Mouse (Mus musculus) embryonic facial prominence, embryonic 14.5 days (tissue): ENCODE results near the gene Ephb3. TPM values are rescaled to one million over a fixed set of nuclear protein-coding genes. Genes with fewer than 3 reads are reported as not detected.

Source experiments
- ATAC-seq: fragments of 200-750 bp; cut with Nextera tagmentation; 2 replicates; pipeline ENCODE4 v1.8.0; 2017; ENCODE audit warnings: low read depth, moderate number of reproducible peaks, moderate TSS enrichment
- DNase-seq: peaks from one replicate; pipeline ENCODE4 v3.0.0-alpha.2; 2015; ENCODE audit warnings: low spot score
- H3K27ac ChIP-seq: fragments of 300-500 bp; sonication (generic); replicated peaks from 2 replicates; pipeline ENCODE4 v1.5.1; 2014; ENCODE audit warnings: low read depth, mild to moderate bottlenecking, low read length, moderate library complexity
- H3K27me3 ChIP-seq: fragments of 300-500 bp; sonication (generic); replicated peaks from 2 replicates; pipeline ENCODE4 v1.6.1; 2014; ENCODE audit warnings: low read length; ENCODE audit not compliant: control insufficient read depth, insufficient read depth
- H3K36me3 ChIP-seq: fragments of 300-500 bp; sonication (generic); 2 replicates; pipeline ENCODE4 v1.6.1; 2014; ENCODE audit warnings: low read length, mixed read lengths; ENCODE audit not compliant: control insufficient read depth, insufficient read depth
- H3K4me1 ChIP-seq: fragments of 300-500 bp; sonication (generic); 2 replicates; pipeline ENCODE4 v1.6.1; 2014; ENCODE audit warnings: antibody characterized with exemption, low read length; ENCODE audit not compliant: control insufficient read depth, insufficient read depth
- H3K4me2 ChIP-seq: fragments of 300-500 bp; sonication (generic); 2 replicates; pipeline ENCODE4 v1.6.1; 2014; ENCODE audit warnings: low read depth, mild to moderate bottlenecking, low read length, moderate library complexity, mixed read lengths
- H3K4me3 ChIP-seq: fragments of 300-500 bp; sonication (generic); 2 replicates; pipeline ENCODE4 v1.5.1; 2014; ENCODE audit warnings: low read depth, mild to moderate bottlenecking, low read length
- H3K9ac ChIP-seq: fragments of 300-500 bp; sonication (generic); 2 replicates; pipeline ENCODE4 v1.6.1; 2014; ENCODE audit warnings: low read depth, mild to moderate bottlenecking, low read length, moderate library complexity, mixed read lengths
- H3K9me3 ChIP-seq: fragments of 300-500 bp; sonication (generic); 2 replicates; pipeline ENCODE4 v1.6.1; 2016; ENCODE audit warnings: low read length; ENCODE audit not compliant: control insufficient read depth
- WGBS: fragments of 180-500 bp; shearing (Covaris S2); extraction: QIAGEN DNeasy Blood & Tissue Kit; methylation state at CpG from one replicate; pipeline ENCODE4 v1.1.7; 2014; 5-methylcytosine and 5-hydroxymethylcytosine counted together
- polyA plus RNA-seq: library from polyadenylated mRNA; unstranded; fragments of >200 nt; fragmentation: Nextera tagmentation; extraction: Ambion mirVana; gene quantifications from 2 replicates; pipeline ENCODE4 v1.2.1, GENCODE M21; 2014

The Ephb3 gene
- polyA plus RNA-seq, 1 experiment from 2014 or later: 28.4 TPM

- no peaks in the 10 kb centered on the region for H3K36me3 ChIP-seq
- H3K27ac ChIP-seq: no peak overlapping the region
- H3K27me3 ChIP-seq: no peaks in the 10 kb centered on the region
- H3K9ac ChIP-seq: no peak overlapping the region
- H3K4me1 ChIP-seq: no peaks in the 10 kb centered on the region
- H3K9me3 ChIP-seq: no peaks in the 10 kb centered on the region
- H3K4me3 ChIP-seq: no peak overlapping the region
- no peak for DNase-seq
- WGBS: 73% methylated on average over 7 of the region's 7 CpGs
- no peak for ATAC-seq
- H3K4me2 ChIP-seq: no peak overlapping the region
Observed at GRCm38 (mm10) chr16:21198006-21198405, 6.5 kb upstream of the Ephb3 start.

GRCm38 (mm10) chr16:21198529-21198928 lies 6.0 kb upstream of the Ephb3 start:
- DNase-seq: peak; percentile 32
- Histone ChIP-seq H3K27ac (no peak overlapping the region), H3K4me2 (no peak overlapping the region), H3K27me3 (no peaks in the 10 kb centered on the region), H3K9me3 (no peaks in the 10 kb centered on the region), H3K4me3 (no peak overlapping the region), H3K9ac (no peak overlapping the region), H3K36me3 (no peaks in the 10 kb centered on the region), H3K4me1 (no peaks in the 10 kb centered on the region)
- 11% methylated on average over 1 of the region's 1 CpGs for WGBS
- ATAC-seq: no peak

- no peak overlapping the region for H3K4me2 ChIP-seq
- H3K4me1 ChIP-seq: peaks cover 3% of the 10 kb centered on the region; the same call in 1 of the 2 replicates
- no peaks in the 10 kb centered on the region for H3K27me3 ChIP-seq
- H3K27ac ChIP-seq: no peak overlapping the region
- H3K9ac ChIP-seq: no peak overlapping the region
- no peaks in the 10 kb centered on the region for H3K36me3 ChIP-seq
- no peaks in the 10 kb centered on the region for H3K9me3 ChIP-seq
- ATAC-seq (no peak), DNase-seq (no peak)
- no peak overlapping the region for H3K4me3 ChIP-seq
- 69% methylated on average over 8 of the region's 8 CpGs for WGBS
Observed at GRCm38 (mm10) chr16:21199426-21199825, 5.1 kb upstream of the Ephb3 start.

GRCm38 (mm10) chr16:21202731-21203130 lies 1.8 kb upstream of the Ephb3 start:
- no peaks in the 10 kb centered on the region for H3K9me3 ChIP-seq
- no peak for DNase-seq
- H3K36me3 ChIP-seq: no peaks in the 10 kb centered on the region
- no peaks in the 10 kb centered on the region for H3K27me3 ChIP-seq
- 80% methylated on average over 4 of the region's 4 CpGs for WGBS
- no peak overlapping the region for H3K9ac ChIP-seq
- H3K4me1 ChIP-seq: peaks cover 18% of the 10 kb centered on the region; the same call in 1 of the 2 replicates
- no peak overlapping the region for H3K27ac ChIP-seq
- H3K4me3 ChIP-seq: no peak overlapping the region
- ATAC-seq: no peak
- no peak overlapping the region for H3K4me2 ChIP-seq

- Histone ChIP-seq H3K9ac (peak overlapping the region; percentile 97), H3K27me3 (no peaks in the 10 kb centered on the region), H3K4me3 (peak overlapping the region; percentile 89), H3K4me2 (peak overlapping the region; percentile 58), H3K36me3 (no peaks in the 10 kb centered on the region), H3K9me3 (no peaks in the 10 kb centered on the region), H3K27ac (peak overlapping the region; percentile 96), H3K4me1 (peaks cover 43% of the 10 kb centered on the region)
- DNase-seq: no peak
- ATAC-seq: peak; percentile 0; the same call in 1 of the 2 replicates
- WGBS: under 1% methylated on average over 35 of the region's 60 CpGs
Observed at GRCm38 (mm10) chr16:21205093-21205886, 735 bp downstream of the Ephb3 start.

- peak overlapping the region; percentile 58 for H3K4me2 ChIP-seq
- H3K4me1 ChIP-seq: peaks cover 63% of the 10 kb centered on the region
- 35% methylated on average over 4 of the region's 4 CpGs for WGBS
- no peaks in the 10 kb centered on the region for H3K27me3 ChIP-seq
- peak overlapping the region; percentile 97 for H3K9ac ChIP-seq
- H3K4me3 ChIP-seq: peak overlapping the region; percentile 89
- no peaks in the 10 kb centered on the region for H3K9me3 ChIP-seq
- no peak for ATAC-seq
- DNase-seq: no peak
- peaks cover 9% of the 10 kb centered on the region for H3K36me3 ChIP-seq
- H3K27ac ChIP-seq: peak overlapping the region; percentile 96
Observed at GRCm38 (mm10) chr16:21208001-21208565, 3.5 kb downstream of the Ephb3 start.

GRCm38 (mm10) chr16:21209290-21209689 lies 4.7 kb downstream of the Ephb3 start:
- peak overlapping the region; percentile 89 for H3K4me3 ChIP-seq
- peaks cover 19% of the 10 kb centered on the region for H3K36me3 ChIP-seq
- peaks cover 60% of the 10 kb centered on the region for H3K4me1 ChIP-seq
- H3K27me3 ChIP-seq: no peaks in the 10 kb centered on the region
- WGBS: 87% methylated on average over 3 of the region's 3 CpGs
- peak overlapping the region; percentile 96 for H3K27ac ChIP-seq
- DNase-seq (no peak), ATAC-seq (no peak)
- no peaks in the 10 kb centered on the region for H3K9me3 ChIP-seq
- H3K4me2 ChIP-seq: peak overlapping the region; percentile 58
- peak overlapping the region; percentile 97; the same call in 1 of the 2 replicates for H3K9ac ChIP-seq

- H3K9me3 ChIP-seq: no peaks in the 10 kb centered on the region
- DNase-seq (no peak), ATAC-seq (no peak)
- H3K27me3 ChIP-seq: no peaks in the 10 kb centered on the region
- peaks cover 60% of the 10 kb centered on the region for H3K4me1 ChIP-seq
- H3K36me3 ChIP-seq: peaks cover 28% of the 10 kb centered on the region
- peak overlapping the region; percentile 89 for H3K4me3 ChIP-seq
- peak overlapping the region; percentile 58 for H3K9ac ChIP-seq
- H3K4me2 ChIP-seq: peak overlapping the region; percentile 58
- WGBS: 7% methylated on average over 5 of the region's 5 CpGs
- H3K27ac ChIP-seq: peak overlapping the region; percentile 96
Observed at GRCm38 (mm10) chr16:21210204-21210603, 5.6 kb downstream of the Ephb3 start.
